Mouse (Mus musculus) limb, embryonic 15.5 days (tissue): Measurements from ENCODE around the gene Grb7. TPM values are rescaled to one million over a fixed set of nuclear protein-coding genes. Genes with fewer than 3 reads are reported as not detected.

Experiments used
- ATAC-seq: fragments of 200-750 bp; cut with Nextera tagmentation; 2 replicates; pipeline ENCODE4 v1.8.0; 2017; ENCODE audit warnings: low read depth, moderate TSS enrichment; ENCODE audit not compliant: insufficient number of reproducible peaks, low FRiP score, low TSS enrichment
- H3K27ac ChIP-seq: fragments of 300-500 bp; sonication (generic); 2 replicates; pipeline ENCODE4 v1.5.1; 2015; ENCODE audit warnings: moderate library complexity, mild to moderate bottlenecking, inconsistent platforms
- H3K27me3 ChIP-seq: fragments of 300-500 bp; sonication (generic); 2 replicates; pipeline ENCODE4 v1.6.1; 2015; ENCODE audit warnings: inconsistent platforms
- H3K36me3 ChIP-seq: fragments of 300-500 bp; sonication (generic); 2 replicates; pipeline ENCODE4 v1.6.1; 2015; ENCODE audit warnings: inconsistent platforms
- H3K4me1 ChIP-seq: fragments of 300-500 bp; sonication (generic); 2 replicates; pipeline ENCODE4 v1.6.1; 2015; ENCODE audit warnings: inconsistent platforms
- H3K4me2 ChIP-seq: fragments of 300-500 bp; sonication (generic); 2 replicates; pipeline ENCODE4 v1.6.1; 2015; ENCODE audit warnings: mild to moderate bottlenecking, inconsistent platforms
- H3K4me3 ChIP-seq: fragments of 300-500 bp; sonication (generic); 2 replicates; pipeline ENCODE4 v1.5.1; 2015; ENCODE audit warnings: mild to moderate bottlenecking, inconsistent platforms
- H3K9ac ChIP-seq: fragments of 300-500 bp; sonication (generic); 2 replicates; pipeline ENCODE4 v1.6.1; 2015; ENCODE audit warnings: inconsistent platforms
- H3K9me3 ChIP-seq: fragments of 300-500 bp; sonication (generic); 2 replicates; pipeline ENCODE4 v1.6.1; 2016; ENCODE audit warnings: inconsistent platforms
- WGBS: fragments of 180-500 bp; shearing (Covaris S2); methylation state at CpG from one replicate; pipeline ENCODE4 v1.1.7; 2015; 5-methylcytosine and 5-hydroxymethylcytosine counted together
- polyA plus RNA-seq: library from polyadenylated mRNA; unstranded; fragments of >200 nt; fragmentation: Nextera tagmentation; extraction: Ambion mirVana; gene quantifications from 2 replicates; pipeline ENCODE4 v1.2.1, GENCODE M21; 2015

Gene Grb7
- polyA plus RNA-seq, 1 experiment from 2014 or later = 10.5 TPM

DNA sequence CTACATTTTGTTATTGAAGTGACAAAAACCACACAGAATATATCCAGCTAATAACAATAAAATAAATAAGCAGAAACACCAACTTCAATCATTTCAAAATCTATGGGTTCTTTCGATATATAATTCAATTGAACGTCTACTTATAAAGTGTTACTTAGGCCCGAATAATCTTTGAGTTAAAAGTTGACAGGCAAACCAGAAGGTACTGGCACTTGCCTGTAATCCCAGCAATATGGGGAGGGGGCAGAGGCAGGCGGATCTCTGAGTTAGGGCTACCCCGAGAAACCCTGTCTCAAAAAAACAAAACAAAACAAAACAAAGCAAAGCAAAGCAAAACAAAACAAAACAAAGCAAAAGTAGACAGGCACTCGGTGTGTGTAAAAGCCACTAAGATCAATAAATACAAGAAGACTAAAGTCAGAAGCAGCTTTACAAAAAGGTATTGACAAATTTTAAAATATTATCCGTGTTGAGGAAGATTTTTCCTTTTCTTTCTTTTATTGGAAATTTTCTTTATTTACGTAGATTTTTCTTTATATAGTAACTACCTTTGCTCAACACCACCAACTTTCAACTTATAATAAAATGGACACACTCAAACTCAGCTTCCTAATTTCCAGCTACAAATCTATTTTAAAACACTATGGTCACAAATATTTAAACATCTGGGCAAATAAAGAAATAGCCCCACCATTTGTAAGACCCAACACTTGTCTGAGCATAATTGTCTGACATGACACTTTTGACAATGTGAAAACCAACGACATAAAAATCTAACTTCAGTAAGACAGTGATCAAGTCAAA is 29.6 kb downstream of the Grb7 start:
- H3K4me2 ChIP-seq = no peak overlapping the region
- no peak overlapping the region for H3K27ac ChIP-seq
- H3K4me1 ChIP-seq = no peaks in the 10 kb centered on the region
- H3K9me3 ChIP-seq = no peaks in the 10 kb centered on the region
- WGBS = 86% methylated on average over 9 of the region's 9 CpGs
- no peak overlapping the region for H3K4me3 ChIP-seq
- H3K27me3 ChIP-seq = no peaks in the 10 kb centered on the region
- no peak for ATAC-seq
- no peak overlapping the region for H3K9ac ChIP-seq
- H3K36me3 ChIP-seq = no peaks in the 10 kb centered on the region

DNA sequence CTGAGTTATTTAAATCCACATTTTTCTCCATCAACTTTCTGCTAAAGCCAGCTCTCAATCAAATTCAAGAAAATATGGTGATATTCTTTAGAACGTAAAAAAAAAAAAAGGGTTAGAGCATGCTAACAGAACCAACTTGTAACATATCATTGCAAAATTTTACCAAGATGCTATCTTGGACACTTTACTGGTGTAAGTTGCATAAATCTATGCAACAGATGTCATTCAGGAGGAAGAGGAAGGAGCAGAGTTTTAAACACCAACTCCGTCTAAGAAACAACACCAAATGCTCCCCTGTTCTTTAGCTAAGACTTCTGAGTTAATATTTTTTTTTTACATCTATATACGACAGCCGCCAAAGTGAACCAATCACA is 30.2 kb downstream of the Grb7 start:
- no peak overlapping the region for H3K4me2 ChIP-seq
- no peaks in the 10 kb centered on the region for H3K36me3 ChIP-seq
- H3K9ac ChIP-seq = no peak overlapping the region
- no peaks in the 10 kb centered on the region for H3K27me3 ChIP-seq
- WGBS = 71% methylated on average over 4 of the region's 4 CpGs
- H3K27ac ChIP-seq = no peak overlapping the region
- H3K4me3 ChIP-seq = no peak overlapping the region
- H3K4me1 ChIP-seq = no peaks in the 10 kb centered on the region
- no peaks in the 10 kb centered on the region for H3K9me3 ChIP-seq
- no peak for ATAC-seq

DNA sequence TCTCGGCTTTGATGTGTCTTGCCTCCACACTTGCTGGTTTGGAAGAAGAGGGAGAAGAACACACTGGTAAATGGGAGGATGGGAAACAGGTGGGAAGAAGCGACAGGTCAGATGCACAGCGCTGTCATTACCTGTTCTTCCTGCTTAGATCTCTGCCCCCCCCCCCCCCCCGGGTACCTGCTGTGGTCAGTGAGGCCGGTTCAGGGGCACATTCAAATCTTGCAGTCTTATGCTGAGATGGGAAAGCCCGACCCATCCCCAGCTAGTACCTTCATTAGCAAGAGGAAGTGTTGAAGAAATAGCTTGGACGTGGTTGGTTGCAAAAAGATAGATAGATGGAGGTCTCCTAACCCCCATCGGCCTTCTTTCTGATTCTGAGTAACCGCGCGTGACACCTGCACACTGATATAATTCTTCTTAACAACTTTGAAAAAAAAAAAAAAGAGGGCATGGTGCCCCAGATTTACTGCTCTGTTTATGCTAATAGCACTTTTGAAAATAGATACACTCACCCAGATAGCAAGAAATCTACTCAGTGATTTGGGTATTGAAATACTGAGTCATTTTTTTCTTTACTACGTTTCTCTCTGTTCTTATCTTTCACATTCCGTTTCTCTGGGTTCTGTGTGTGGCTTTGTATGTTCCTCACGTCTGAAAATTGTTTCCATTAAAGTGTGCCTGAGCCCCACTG is 31.0 kb downstream of the Grb7 start:
- no peak overlapping the region for H3K27ac ChIP-seq
- H3K27me3 ChIP-seq = no peaks in the 10 kb centered on the region
- H3K36me3 ChIP-seq = no peaks in the 10 kb centered on the region
- H3K4me1 ChIP-seq = no peaks in the 10 kb centered on the region
- H3K4me2 ChIP-seq = no peak overlapping the region
- WGBS = 72% methylated on average over 13 of the region's 14 CpGs
- H3K4me3 ChIP-seq = no peak overlapping the region
- no peak for ATAC-seq
- H3K9me3 ChIP-seq = no peaks in the 10 kb centered on the region
- no peak overlapping the region for H3K9ac ChIP-seq

DNA sequence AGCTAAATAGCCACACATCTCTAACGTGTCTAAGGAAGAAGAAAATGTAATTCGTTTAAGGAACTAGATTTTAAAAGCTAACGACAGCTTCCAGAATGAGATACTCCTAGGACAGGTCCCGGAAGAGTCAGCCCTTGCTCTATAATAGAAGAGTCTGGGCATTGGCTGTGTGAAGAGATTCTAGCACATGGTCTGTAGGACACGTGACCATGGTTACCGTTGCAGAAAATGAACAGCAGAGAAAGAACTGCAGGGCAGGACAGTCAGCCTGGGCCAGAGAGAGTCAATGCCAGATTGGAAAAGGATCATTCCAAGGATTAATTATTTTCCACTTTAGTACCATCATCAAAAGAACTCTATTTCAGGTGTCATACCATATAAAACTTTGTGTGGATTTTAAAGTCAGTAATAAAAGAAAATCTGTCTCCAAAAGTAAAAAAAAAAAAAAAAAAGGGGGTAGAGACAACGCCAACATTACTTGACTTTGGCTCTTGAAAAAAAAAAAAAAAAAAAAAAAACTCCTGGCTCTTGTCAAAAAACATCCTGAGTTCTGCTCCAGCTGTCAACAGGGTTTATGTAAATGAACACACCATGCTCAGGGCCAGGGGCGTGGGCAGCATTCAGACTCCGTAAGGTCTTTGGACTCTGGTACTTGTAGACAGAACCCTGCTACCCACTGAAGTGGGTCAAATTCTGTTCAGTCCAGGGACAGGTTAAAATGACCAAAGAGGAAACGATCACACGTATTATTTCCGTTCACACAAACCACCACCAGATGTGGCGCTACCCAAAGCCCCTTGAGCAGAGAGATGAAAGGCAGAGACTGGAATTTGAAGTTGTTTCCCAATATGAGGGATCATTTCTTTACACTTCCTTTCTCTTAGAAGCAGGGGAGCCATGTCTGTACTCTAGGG is 33.1 kb downstream of the Grb7 start:
- Histone ChIP-seq H3K27ac (0 out of 2 replicates have a peak overlapping the region, but pooled peaks have one; percentile 14), H3K36me3 (no peaks in the 10 kb centered on the region), H3K9me3 (no peaks in the 10 kb centered on the region), H3K9ac (no peak overlapping the region), H3K27me3 (no peaks in the 10 kb centered on the region), H3K4me1 (no peaks in the 10 kb centered on the region), H3K4me2 (no peak overlapping the region), H3K4me3 (no peak overlapping the region)
- 52% methylated on average over 13 of the region's 13 CpGs for WGBS
- ATAC-seq = no peak

DNA sequence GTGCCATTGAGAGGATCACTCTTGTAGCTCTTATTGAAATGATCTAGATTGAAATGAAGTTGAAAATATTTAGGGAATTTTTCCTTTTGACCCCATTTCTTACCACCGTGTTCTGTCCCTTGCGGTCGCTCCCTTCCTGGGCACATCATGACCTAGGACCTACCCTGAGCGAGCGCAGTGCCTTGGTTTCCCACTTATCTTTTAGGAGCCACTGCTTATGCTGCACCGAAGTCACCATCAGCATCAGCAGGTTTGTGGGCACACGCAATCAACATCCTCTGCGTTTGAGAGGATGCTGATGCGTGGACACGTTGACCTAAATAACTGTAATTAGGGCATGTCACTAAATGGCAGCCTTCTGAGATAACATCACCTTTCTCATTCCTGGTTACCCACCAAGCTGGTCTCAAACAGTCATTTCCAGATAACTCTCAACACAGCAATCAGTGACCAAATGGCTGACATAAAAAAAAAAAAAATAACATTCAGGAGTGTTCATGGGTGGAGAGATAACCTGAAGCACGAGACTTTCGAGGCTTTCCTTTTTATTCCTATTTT is 33.8 kb downstream of the Grb7 start:
- no peak for ATAC-seq
- H3K36me3 ChIP-seq = no peaks in the 10 kb centered on the region
- WGBS = 80% methylated on average over 12 of the region's 12 CpGs
- H3K9me3 ChIP-seq = no peaks in the 10 kb centered on the region
- no peaks in the 10 kb centered on the region for H3K4me1 ChIP-seq
- H3K27ac ChIP-seq = 0 out of 2 replicates have a peak overlapping the region, but pooled peaks have one; percentile 14
- H3K4me2 ChIP-seq = no peak overlapping the region
- H3K4me3 ChIP-seq = no peak overlapping the region
- H3K27me3 ChIP-seq = no peaks in the 10 kb centered on the region
- no peak overlapping the region for H3K9ac ChIP-seq

DNA sequence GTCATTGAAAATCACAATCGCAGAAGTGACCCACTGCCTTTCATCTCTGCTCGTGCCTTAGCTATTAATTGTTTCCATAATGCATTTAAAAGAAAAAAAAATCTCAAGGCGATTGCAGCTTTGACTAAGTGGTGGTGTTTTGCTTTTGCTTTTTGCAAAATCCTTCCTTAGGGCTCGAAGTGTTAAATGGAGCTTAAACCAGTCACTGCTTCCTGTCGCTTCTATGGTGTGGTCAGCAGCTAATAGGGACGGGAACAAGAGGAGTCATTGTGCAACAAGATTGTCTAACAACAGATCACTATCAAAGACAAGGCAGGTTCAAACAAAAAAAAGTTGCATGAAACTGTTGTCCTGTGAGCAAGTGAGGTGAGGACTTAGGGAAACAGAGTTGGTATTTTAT is 35.0 kb downstream of the Grb7 start:
- Histone ChIP-seq H3K9me3 (no peaks in the 10 kb centered on the region), H3K27me3 (no peaks in the 10 kb centered on the region), H3K36me3 (no peaks in the 10 kb centered on the region), H3K9ac (no peak overlapping the region), H3K4me3 (no peak overlapping the region), H3K4me2 (no peak overlapping the region), H3K4me1 (no peaks in the 10 kb centered on the region), H3K27ac (no peak overlapping the region)
- WGBS = 46% methylated on average over 6 of the region's 6 CpGs
- no peak for ATAC-seq

DNA sequence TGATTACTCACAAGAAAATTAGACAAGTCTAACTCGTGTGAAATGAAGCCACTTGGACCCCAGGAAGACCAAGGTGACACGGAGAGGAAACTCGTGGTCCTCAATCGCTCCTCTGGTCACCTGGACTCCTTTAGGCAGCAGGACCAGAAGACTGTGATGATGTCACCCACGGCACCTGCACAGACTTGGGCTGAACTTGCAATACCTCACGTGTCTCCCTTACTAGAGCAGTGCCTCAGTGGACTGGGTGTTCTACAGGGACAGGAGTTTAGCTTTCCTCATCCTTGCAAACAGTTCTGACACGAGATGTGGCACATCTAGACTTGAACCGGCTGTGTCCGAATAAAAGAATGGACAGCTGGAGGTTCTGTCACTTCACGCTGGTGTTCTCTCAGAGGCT is 35.9 kb downstream of the Grb7 start:
- Histone ChIP-seq H3K4me3 (no peak overlapping the region), H3K4me1 (no peaks in the 10 kb centered on the region), H3K36me3 (no peaks in the 10 kb centered on the region), H3K27ac (no peak overlapping the region), H3K9me3 (no peaks in the 10 kb centered on the region), H3K9ac (no peak overlapping the region), H3K4me2 (no peak overlapping the region), H3K27me3 (no peaks in the 10 kb centered on the region)
- WGBS = 76% methylated on average over 10 of the region's 10 CpGs
- no peak for ATAC-seq

DNA sequence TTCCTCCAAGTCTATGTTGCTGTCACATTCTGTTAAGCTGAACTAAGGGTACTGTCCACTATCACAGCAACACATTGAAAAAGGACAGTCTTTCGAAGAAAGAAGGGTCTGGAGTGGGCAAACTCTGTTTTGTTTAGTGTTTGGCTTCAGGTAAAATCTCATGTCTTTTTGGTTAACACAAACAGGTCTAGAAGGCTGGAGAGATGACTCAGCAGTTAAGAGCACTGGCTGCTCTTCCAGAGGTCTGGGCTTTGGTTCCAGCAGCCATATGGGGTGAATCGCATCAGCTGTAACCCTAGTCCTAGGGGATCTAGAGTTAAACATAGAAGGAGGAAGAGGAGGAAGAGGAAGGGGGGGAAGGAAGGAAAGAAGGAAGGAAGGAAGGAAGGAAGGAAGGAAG is 39.6 kb downstream of the Grb7 start:
- no peak overlapping the region for H3K9ac ChIP-seq
- no peak overlapping the region for H3K4me2 ChIP-seq
- WGBS = 82% methylated on average over 2 of the region's 2 CpGs
- H3K9me3 ChIP-seq = no peaks in the 10 kb centered on the region
- no peaks in the 10 kb centered on the region for H3K36me3 ChIP-seq
- ATAC-seq = no peak
- H3K4me1 ChIP-seq = no peaks in the 10 kb centered on the region
- H3K27me3 ChIP-seq = no peaks in the 10 kb centered on the region
- no peak overlapping the region for H3K4me3 ChIP-seq
- no peak overlapping the region for H3K27ac ChIP-seq

DNA sequence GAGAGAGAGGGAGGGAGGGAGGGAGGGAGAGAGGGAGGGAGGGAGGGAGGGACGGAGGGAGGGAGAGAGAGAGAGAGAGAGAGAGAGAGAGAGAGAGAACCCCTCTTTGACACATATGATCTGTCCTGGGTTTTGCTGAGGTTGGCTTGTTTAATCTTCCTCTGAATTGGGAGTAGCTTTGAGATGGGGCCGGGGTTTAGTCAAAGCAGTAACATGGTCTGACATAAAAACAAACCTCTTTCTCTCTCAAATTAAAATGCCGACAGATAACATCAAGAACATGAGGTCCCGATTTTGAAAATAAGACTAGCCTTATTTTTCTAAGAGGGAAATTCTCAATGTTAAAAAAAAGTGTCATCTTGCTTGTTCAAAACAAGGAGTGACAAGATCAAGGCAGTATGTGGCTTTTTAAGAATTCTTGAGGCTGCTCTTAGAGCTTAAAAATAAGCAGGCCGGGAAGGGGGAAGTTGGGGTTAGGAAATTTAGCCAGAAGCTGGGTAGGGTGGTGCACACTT is 41.4 kb downstream of the Grb7 start:
- H3K27ac ChIP-seq = no peak overlapping the region
- no peak overlapping the region for H3K4me3 ChIP-seq
- whole genome bisulfite sequencing = 72% methylated on average over 4 of the region's 5 CpGs
- no peak overlapping the region for H3K9ac ChIP-seq
- H3K9me3 ChIP-seq = no peaks in the 10 kb centered on the region
- H3K4me2 ChIP-seq = no peak overlapping the region
- no peak for ATAC-seq
- no peaks in the 10 kb centered on the region for H3K27me3 ChIP-seq
- no peaks in the 10 kb centered on the region; the same call in 1 of the 2 replicates for H3K4me1 ChIP-seq
- H3K36me3 ChIP-seq = no peaks in the 10 kb centered on the region

DNA sequence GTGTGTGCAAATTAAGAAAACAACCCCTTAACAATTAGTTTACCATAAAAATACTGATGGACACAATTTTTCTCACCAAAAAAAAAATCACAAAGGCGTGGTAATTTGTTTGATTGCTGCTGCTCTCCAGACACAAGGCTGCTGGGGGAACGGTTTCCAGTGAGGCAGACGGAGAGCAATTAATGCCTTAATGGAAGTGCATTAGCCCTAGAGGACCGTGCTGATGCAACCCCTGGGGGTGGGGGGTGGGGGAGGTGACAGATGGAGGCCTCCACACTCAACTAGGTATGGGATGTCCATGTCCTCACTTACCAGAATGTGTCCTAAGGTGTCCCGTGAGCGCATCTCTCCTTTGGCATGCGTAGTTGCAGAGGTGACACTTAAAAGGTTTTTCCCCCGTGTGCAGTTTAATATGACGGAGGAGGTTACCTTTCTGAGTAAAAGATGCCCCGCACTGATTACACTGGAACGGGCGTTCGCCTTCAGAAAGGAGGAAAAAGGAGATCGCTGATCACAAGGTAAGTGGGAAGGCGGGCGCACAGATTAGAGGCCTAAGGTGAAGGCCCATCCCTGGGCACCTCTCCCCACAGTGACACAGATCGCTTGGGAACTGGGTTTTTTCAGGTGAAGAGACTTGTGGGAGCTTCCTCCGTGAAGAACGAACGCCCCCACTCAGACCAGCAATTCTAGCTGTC is 42.5 kb downstream of the Grb7 start:
- Histone ChIP-seq H3K27me3 (no peaks in the 10 kb centered on the region), H3K4me1 (peaks cover 2% of the 10 kb centered on the region; the same call in 1 of the 2 replicates), H3K9ac (no peak overlapping the region), H3K4me2 (no peak overlapping the region), H3K36me3 (no peaks in the 10 kb centered on the region), H3K27ac (no peak overlapping the region), H3K9me3 (no peaks in the 10 kb centered on the region), H3K4me3 (no peak overlapping the region)
- ATAC-seq = no peak
- WGBS = 68% methylated on average over 20 of the region's 20 CpGs

DNA sequence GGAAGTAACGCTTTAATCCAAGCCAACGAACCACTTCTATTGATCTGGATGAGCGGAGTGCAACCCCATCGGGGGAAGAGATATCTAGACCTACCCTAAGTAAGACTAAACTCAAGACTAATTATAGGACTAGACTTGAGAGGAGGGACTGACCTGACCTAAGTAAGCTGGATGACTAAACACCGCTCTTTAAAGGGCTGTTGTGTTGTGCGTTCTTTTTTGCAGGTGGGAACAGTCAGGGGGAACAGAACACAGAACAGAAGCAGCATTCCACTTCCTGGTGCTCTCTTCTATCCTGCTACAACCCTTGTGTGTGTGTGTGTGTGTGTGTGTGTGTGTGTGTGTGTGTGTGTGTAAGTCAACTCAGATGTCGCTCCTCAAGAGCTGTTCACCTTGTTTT is 45.4 kb downstream of the Grb7 start:
- no peak overlapping the region for H3K4me3 ChIP-seq
- 92% methylated on average over 7 of the region's 7 CpGs for WGBS
- no peaks in the 10 kb centered on the region for H3K36me3 ChIP-seq
- H3K27me3 ChIP-seq = no peaks in the 10 kb centered on the region
- H3K9ac ChIP-seq = no peak overlapping the region
- ATAC-seq = no peak
- no peaks in the 10 kb centered on the region for H3K9me3 ChIP-seq
- no peak overlapping the region for H3K27ac ChIP-seq
- H3K4me1 ChIP-seq = peaks cover 2% of the 10 kb centered on the region; the same call in 1 of the 2 replicates
- no peak overlapping the region for H3K4me2 ChIP-seq
